Mouse (Mus musculus): ENCODE results near the gene Dido1.

GRCm38 (mm10) chr2:180746569-180747192, 36.9 kb upstream of the Dido1 start:
- TF ChIP-seq CTCF (conservative IDR thresholded peaks at IDR 0.05; ENCODE audit: low read length) (no peak), POU5F1 (IDR thresholded peaks at IDR 0.05; ENCODE audit: borderline replicate concordance, low read length) (no peak), NANOG (IDR thresholded peaks at IDR 0.05; ENCODE audit: borderline replicate concordance, low read length) (no peak)
